Mouse (Mus musculus): ENCODE data around the gene Hcls1.

The Hcls1 gene

DNA sequence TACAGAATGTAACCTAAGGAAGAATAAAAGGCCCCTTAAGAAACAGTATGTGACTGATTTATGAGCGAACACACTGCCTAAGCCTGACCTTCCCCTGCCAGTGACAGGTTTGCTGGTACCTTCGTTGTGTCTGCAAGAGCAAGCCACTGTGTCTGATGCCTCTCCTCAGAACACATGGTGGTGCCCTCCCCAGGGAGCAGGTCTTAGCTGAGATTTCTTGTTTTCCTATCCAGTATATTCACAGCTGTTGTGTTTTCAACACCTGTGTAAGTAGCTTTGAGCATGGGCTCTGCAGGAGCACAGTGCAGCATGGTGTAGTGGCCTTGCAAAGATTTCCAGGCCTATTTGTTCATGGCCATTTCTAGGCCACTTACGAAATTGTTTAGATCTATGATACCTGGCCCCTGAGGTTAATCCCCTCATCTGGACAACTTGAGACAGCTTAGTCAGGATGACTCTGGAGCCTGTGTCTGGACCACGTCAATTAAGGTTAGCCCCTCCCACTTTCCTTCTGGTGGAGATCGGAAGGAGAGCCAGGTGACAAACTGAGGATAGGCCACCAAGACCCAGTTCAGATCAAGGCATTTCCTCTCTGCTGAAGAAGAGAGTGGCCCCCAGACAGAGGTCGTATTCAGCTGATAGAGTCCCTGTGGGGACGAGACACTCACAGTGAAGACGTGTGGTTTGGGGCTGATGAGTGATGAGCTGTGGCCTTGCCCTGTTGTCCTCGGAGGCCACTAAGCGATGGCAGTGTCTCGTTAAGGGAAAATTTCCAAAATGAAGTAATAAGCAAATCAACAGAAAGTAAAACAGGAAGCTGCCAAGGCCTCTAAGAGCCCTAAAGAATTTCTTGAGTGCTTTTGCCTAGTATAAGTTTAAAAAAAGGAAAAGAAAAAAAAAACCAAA lies 4.3 kb upstream of the Hcls1 start:
- DNase-seq = no peak

DNA sequence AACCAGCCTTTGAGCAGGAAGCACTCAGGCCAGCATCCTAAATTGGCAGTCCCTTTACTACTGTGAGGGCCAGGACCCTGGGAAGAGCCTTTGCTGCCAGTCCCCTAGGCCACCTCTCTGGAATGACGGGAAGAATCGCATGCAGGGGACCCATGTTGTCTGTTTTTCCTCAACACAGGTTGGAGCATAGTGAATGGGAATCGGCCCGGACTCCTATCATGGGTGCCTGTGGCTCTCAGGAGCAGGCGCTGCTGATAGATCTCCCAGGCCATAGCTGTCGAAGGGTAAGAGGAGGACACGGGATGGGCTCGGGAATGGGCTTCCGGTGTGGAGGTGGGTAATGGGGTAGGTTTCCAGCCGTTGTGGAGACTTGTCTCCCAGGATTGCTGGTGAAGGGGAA lies 3.4 kb upstream of the Hcls1 start:
- DNase-seq = no peak

DNA sequence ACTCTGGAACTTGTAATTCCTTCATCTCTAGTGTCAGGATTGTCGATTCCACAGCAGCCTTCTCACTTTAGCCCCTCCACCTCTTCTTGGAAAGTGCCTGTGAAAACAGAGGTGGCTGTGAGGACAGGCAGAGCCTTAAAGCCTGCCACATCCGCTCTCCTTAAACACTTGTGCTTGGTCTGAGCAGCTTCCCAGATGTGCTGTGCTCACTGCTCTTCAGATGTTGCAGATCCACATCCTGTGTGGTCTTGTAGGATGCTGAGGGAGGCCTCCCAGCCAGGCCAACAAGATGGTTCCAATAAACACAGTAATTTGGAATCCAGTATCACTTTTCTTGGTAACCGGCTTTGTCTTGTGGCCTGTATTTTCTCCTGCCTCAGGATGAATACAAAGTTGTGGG lies 2.8 kb upstream of the Hcls1 start:
- DNase-seq = no peak

DNA sequence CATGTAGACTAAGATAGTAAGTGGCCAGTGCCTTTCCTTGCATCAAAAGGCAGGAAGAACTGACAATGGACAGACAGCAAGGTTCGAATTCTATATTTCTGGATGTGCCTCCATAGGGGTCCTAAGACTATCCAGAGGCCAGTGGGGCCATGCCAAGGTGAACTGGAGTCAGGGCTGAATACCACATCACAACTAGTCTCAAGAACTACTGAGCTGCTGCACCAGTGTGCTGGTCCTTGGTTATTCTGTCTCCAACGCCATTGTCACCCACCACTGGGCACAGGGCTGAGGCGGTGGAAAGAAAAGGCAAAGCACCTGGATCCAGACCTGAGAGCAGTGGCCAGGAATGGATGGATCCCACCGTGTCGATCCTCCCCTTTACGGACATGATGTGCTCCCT lies 2.2 kb upstream of the Hcls1 start:
- no peak for DNase-seq

DNA sequence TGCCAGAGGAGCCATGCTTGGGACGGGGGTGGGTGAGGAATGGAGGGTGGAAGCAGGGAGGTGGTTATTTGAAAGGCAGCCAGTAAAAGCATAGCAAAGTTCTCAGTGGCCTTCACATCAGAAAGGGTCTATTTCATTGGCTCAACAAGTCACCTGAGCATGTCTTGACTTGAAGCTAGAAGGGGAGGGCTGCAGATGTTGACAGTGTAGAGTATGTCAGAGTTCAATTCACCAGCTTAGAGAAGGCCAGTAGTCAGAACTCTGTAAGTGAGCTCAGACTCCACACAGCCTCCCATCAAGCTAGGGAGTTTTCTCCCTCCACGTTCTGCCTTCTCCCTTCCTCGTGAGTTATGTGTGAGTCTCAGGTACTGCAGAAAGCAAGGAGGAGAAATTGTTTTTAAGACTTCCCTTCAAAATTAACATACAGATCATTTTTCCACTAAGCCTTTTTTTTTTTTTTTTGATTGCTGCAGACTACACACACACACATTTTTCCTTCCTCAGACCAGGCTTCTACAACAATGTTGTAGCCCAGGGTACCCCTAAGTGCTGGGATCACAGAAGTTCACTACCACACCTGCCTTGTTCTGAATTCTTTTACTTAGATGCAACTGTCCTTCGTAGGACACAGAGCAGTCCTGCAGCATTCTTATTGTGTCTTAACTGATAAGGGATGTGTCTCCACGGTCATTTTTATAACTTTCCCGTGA lies 497 bp upstream of the Hcls1 start:
- no peak for DNase-seq

DNA sequence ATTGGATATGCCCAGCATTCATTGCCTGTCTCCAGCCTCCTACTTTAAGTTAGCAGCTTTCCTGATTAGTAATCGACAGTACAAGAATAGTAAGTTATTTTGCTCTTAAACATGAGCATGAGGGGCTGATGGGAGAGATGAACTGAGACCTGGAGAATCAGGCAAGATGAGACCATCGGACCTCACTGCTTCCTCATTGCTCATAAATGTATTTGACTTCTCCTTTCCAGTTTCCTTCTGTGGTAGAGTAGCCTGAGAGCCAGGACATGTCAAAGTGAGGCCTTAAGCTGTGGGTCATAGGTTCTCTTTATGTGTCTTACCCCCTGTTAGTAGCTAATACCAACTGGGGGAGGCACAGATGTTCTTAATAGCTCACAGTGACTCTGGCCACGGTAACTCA lies 1.0 kb downstream of the Hcls1 start:
- no peak for DNase-seq

DNA sequence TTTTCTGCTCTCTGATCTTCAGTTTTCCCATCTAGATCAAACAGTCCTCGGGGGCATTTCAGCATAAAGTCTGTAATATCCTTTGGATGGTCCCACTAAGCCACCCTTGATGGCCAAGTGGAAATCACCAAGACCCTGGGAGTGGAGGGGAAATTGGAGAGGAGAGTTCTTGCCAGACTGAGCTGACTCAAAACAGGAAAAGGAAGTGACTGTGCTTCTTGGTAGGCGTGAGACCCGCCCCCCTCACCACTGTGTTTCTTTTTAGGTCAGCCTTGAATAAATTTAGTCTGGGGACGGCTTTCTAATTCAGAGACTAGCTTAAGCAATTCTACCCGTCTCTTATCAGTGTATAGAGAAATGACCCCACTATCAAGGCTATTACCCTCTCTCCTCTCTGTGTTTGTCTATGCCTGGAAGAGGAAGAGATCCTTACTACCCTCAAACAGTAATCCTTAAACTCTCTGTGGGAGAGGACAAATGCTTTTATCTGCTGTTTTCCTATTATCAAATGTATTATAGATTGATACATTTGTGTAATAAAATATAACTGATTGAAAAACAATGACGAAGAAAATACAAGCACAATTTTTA lies 6.4 kb downstream of the Hcls1 start:
- DNase-seq = no peak

DNA sequence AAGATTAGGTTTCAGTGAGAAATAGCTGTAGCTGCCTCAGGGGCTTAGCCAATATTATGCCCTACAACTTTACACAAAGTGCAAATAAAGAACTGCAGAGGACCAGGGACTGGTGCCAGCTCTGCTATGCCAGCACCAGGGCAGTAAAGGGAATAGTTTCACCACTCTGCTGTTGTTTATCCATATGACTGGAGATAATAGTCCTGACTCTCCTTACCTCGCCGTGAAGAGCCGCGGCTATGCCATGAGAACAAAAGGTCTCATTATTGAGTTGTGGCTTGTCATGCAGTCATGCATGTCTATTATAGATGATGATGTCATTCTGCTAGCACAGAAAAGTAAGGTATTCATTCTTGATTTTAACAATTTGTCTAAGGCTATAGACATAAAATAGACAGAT lies 7.1 kb downstream of the Hcls1 start:
- DNase-seq = no peak

DNA sequence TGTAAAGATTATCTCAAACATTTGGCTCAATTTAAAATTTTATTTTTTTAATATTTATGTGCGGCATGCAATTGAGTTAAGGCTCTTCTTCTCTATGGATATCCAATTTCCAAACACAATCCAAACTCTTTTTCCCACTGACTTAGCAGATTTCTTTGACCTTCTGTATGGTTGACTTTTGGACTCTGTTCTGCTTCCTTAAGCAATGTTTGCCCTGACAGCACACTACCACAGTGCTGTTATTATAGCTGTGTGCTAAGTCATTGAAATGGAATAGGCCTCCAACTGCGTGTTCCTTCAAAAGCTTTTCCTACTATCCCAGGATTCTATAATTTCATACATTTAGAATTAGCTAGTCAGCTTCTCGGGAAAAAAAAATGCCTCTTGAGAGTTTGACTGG lies 8.8 kb downstream of the Hcls1 start:
- no peak for DNase-seq

DNA sequence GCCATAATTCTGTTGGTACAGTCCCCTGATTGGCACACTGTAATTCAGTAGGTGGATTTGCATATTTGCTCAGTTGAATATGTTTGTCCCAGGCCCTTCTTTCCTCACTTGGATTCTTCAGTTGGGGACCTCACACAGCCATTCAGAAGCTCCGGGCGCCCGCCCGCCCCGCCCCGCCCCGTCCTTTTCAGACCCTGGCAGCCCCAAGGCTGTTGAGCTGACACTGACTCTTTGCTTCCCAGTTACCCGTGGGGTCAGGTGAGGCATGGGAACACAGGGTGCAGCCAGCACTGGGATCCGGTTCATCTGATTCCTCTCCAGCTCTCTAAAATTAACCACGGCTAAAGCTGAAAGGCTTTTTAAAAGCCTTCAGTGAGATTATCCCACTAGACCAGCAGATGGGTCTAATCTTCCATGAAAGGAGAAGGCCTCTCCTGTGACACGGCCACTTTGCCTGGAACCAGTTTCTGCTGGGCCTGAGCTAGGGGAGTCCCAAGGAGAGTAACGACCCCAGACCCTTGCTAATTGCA lies 10.2 kb downstream of the Hcls1 start:
- peak; percentile 18 for DNase-seq

DNA sequence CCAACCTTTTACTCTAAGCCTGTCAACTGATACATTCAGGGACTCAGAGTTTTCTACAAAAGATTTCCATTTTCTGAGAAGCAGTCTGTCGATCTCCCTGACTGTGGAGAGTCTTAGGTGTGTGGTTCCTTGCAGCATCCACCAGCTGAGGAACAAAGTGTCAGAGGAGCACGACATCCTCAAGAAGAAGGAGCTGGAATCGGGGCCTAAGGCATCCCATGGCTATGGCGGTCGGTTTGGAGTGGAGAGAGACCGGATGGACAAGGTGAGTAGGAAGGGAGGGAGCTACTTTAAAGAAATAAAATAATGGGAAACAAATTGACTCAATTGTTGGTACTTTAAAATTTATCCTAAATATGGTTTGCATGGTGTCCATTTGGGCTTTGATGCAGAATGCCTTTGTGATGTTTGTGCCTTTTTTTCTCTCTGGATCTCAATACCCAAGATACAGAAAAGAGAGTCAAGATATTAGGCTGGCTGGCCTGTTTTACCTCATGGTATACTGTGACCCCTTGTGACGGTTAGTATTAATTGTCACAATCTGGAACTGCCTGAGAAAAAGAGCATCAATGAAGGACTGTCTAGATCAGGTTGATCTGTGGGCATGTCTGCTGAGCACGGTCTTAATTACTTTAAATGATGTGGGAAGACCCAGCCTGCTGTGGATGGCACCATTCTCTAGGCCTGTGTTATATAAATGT lies 11.8 kb downstream of the Hcls1 start:
- DNase-seq = no peak

DNA sequence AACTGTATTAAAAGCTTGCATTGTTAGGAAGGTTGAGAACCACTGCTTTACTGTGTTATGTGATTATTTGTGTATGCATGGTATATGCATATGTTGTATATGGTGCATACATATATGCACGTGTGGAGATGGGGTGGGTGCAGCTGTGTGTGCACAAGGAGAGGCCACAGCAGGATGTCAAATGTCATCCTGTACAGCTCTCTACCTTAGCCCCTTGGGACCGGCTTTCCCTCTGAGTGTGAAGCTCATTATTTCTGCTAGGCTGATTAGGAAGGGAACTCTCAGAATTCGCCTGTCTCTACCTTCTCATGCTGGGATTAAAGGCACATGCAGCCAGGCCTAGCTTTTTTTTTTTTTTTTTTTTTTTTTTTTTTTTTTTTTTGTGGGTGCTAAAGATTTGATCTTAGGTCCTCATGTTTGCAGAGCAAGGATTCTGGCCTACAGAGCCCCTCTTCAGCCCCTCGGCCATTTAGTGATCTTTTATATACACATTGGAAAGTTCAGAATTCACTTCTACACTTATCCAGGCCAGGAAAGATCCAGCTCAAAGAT lies 12.9 kb downstream of the Hcls1 start:
- no peak for DNase-seq

DNA sequence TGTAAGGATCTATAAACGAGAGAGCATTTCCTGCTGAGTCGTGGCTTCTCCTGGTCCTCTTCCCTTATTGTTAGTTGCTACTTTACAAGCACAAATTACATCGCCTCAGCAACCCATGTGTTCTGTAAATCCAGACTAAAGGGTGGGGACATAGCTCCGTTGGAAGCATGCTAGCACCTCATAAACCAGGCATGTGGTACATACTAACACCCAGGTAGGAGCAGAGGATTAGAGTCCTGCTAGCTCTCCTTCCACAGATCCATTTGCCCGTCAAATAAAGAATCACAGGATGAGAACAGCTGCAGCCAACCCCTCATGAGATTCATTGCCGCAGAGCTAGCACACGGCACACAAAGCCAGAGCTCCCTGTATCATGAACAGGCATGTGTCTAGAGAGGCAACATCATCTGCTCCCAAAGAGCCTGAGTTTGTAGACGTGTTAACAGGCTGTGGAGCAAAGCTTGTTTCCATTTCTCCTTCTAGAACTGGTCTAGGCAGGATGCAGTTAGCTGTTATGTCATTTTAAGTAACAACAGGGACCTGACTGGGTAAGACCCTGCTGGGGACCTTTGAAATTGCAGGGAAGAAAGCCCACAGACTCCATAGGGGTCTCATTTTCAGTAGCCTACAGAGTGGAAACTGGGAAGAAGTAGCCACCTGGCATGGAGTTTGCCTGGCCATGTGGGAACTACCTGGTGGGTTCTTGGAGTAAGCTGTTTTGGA lies 15.0 kb downstream of the Hcls1 start:
- DNase-seq = no peak

DNA sequence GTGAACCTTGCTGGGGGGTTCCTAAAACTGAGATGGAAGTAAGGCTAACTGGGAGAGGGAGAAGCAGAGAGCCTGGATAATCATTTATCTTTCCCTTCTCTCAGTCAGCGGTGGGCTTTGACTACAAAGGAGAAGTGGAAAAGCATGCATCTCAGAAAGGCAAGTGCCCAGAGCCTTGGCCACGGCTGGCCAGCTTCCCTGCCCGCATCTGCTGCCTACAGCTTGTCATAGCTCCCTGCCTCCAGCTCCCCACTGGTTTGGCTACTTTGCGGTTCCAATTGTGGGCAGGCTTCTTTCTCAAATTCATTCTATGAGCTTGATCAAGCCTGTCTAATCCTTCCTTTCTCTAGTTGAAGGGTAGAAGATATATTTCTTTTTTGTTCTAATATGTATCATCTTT lies 16.2 kb downstream of the Hcls1 start:
- peak; percentile 27 for DNase-seq

DNA sequence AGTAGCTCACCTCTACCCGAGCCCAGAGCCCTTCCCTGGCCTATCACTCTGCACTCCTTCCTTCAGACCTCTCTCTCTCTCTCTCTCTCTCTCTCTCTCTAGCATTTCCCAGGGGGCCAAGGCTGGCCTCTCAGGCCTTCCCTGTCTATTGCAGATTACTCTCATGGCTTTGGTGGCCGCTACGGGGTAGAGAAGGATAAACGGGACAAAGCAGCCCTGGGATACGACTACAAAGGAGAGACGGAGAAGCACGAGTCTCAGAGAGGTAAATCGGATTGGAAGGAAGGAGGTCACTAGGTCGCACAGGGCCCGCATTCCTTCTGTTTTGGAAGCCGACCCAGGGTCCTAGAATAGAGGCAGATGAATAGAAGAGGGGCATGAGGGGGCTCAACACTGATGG lies 20.3 kb downstream of the Hcls1 start:
- DNase-seq = no peak

DNA sequence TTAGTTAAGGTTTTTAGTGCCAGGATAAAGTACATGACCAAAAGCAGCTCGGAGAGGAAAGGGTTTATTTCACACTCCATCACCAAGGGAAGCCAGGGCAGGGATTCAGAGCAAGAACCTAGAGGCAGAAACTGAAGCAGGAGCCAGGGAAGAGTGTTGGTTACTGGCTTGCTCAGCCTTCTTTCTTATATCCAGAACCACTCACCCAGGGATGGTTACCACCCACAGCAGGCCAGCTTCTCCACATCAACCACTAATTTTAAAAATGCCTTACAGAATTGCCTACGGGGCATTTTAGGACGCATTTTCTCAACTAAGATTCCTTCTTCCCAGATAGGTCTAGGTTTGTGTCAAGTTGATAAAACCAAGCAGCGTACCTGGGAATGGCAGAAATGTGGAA lies 28.6 kb downstream of the Hcls1 start:
- no peak for DNase-seq

DNA sequence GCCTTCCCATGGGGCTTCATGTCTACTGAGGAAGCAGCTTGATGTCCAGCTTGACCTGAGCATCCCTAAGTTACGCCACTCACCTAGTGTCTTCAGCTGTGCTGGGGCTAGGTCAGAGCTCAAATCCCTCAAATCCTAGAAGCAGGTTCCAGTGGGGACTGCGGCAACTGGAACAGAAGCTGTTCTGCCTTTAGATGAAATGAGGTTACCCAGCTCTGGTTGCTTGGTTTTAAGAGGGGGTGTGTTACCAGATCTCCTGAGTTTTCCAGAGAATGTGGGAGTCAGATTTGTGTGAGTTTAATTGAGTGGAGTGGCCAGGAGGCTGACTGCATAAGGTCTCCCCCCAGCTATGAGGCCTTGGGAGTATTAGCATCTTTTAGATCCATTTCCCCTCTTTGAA lies 44.3 kb downstream of the Hcls1 start:
- DNase-seq = no peak

DNA sequence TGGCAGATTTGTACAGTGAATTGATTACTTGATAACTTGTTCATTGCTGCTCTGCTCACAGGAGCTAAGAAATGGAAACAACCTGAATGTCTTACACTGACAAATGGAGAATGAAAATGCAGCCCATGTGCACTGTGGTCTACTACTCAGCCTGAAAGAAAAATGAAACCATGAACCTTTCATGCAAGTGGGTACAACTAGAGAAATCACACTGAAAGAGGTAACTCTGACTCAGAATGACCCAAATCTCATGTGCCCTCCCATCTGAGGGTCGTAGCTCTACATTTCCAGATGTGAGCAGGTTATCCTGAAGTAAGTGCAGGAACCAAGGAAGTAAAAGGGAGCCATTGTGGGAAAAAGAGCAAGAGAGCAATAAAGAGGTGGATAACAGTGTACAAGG lies 49.0 kb downstream of the Hcls1 start:
- no peak for DNase-seq

DNA sequence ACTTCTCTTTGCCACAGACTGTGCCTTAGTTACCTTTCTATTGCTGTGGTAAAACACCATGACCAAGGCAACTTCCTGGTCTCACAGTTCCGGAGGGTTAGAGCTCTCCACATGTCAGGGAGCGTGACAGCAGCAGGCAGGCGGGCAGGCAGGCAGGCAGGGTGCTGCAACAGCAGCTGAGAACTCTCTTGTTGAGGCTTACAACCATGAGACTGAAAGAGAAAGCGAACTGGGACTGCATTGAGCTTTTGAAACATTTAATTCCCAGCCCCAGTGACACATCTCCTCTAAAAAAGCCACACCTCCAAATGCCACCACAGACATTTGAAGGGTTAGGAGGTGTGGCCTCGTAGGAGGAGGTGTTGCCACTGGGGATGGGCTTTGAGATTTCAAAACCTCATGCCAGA lies 50.9 kb downstream of the Hcls1 start:
- DNase-seq = no peak

DNA sequence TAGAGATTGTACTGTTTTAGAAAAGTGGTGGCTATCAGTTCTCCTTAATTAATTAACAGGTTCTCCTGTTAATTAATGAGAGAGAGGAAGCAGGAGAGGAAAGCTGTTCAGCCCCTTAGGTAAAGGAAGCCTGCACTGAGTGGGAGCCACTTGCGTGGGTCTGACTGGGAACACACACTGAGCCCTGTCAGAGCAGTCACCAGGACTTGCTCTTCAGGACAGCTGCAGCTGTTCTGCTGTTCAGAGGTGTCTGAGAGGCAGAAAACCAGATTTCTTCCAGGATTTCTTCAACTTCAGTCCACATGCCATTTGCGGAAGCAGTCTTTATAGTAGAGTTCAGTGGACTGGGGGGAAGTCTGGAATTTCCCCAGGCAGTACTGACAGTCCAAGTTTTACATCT lies 52.6 kb downstream of the Hcls1 start:
- no peak for DNase-seq

DNA sequence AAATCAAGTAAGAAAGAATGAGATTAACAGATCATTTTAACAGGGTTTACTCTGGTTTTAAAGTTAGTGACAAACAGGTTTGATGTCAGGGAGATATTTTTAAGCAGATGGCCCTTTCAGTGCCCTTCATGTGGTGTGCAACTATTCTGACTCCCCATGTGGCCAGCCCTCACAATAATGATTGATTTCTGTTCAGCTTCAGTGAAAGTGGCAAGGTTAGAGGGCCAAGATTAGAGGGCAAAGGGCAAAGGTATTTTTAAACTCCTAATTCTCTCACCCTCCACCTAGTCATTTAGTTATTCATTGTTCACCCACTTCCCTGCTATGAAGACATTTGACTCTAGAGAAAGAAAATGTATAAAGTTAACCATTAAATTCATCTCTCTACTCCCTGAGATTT lies 53.3 kb downstream of the Hcls1 start:
- no peak for DNase-seq

DNA sequence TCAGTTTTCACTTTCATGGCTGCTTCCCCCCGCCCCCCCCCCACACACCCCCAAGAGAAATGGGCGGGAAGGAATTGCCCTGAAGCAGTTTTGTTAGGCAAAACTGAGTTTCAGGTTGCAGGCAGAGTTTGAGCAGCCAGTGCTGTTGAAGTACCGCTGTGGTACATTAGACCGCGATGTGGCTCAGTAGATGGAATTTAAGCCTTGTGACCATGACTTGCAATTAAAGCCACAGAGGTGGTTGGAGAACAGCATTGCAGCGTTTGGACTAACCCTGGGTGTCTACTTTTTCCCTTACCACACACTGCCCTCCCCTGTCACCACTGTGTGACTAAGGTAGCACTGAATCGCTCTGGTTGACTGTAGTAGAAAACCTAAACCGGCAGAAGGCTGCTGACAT lies 54.7 kb downstream of the Hcls1 start:
- DNase-seq = no peak

All from cerebellum, adult 8-10 months (tissue).